Mouse (Mus musculus) fat pad, adult 2 months (tissue): ENCODE measurements around the gene Nup153.

Experiments
- DNase-seq: peaks from one replicate; pipeline ENCODE4 v3.0.0-alpha.2; 2011; ENCODE audit warnings: low read depth, low spot score; ENCODE audit errors: extremely low read depth

Nup153 gene

GRCm38 (mm10) chr13:46729998-46730397 is 2.3 kb upstream of the Nup153 start:
- no peak for DNase-seq

GRCm38 (mm10) chr13:46728411-46728810 is 671 bp upstream of the Nup153 start:
- DNase-seq, result no peak

GRCm38 (mm10) chr13:46727038-46727836 is 503 bp downstream of the Nup153 start:
- DNase-seq, result no peak

GRCm38 (mm10) chr13:46726288-46727037 is 1.3 kb downstream of the Nup153 start:
- no peak for DNase-seq

- DNase-seq, result no peak
Measured at GRCm38 (mm10) chr13:46725227-46725626, 2.5 kb downstream of the Nup153 start.

DNA sequence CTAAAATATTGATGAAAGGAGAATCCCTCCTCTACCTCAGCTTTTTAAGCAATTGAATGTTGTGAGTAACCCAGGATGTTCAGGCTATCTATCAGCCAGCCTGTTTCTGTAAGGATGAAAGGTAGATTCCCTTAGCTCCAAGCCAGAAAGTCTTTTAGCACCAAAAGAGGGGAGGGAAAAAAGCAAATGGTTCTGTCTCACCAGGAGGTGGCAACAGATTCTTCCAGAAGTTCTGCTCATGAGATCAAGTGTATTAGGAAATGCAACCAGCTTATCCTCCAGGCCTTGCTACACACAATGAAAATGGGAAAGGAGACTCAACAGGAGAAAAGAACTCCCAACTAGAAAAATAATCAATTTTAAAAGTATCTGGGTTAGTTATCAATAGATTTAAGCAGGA is 3.4 kb downstream of the Nup153 start:
- DNase-seq, result no peak

GRCm38 (mm10) chr13:46721009-46721408 is 6.7 kb downstream of the Nup153 start:
- no peak for DNase-seq

DNA sequence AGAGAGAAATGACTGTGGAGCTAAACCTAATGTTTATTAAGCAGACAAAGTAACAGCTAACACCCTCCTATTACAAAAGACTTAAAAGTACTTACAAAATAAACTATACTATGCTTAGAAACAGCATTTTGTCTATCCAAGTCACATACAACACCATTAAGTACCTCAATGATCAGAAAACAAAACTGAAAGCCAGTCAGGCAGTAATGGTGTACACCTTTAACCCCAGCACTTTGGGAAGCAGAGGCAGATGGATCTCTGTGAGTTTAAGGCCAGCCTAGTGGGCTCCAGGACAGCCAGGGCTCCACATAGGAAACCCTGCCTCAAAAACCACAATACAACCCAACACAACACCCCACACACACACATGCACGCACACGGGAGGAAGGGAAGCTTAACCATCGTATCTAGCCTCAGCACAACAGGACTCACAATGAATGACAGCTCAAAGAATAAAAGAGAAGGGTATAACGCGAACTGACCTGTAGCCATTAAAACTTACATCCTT is 8.8 kb downstream of the Nup153 start:
- DNase-seq, result no peak

DNA sequence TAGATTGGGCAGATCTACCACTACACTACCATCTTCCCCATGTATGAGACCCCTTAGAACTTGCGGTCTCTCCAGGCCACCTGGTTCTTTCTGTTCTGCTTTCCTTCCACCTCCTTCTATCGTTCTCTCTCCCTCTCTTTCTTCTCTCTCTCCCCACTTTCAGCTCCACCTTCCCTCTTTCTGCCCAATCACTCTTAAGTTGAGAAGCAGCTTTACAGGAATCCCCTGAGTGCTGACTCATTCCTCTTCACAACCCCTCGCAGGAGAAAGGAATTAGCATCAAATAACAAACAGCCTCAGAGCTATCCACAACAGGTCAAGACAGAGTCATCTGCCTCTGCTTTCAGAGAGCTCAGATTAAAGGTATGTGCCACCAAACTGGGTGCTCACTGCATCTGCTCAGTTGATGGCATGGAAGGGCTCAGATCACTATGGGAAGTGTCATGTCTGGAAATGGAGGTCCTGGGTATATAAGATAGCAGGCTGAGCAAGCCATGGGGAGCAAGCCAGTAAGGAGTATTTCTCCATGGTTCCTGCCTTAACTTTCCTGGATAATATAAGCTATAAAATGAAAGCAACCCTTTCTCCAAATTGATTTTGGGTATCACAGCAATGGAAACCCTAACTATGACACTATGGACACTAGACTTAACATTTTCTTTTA is 11.6 kb downstream of the Nup153 start:
- DNase-seq, result no peak

GRCm38 (mm10) chr13:46713486-46713885 is 14.3 kb downstream of the Nup153 start:
- no peak for DNase-seq

DNA sequence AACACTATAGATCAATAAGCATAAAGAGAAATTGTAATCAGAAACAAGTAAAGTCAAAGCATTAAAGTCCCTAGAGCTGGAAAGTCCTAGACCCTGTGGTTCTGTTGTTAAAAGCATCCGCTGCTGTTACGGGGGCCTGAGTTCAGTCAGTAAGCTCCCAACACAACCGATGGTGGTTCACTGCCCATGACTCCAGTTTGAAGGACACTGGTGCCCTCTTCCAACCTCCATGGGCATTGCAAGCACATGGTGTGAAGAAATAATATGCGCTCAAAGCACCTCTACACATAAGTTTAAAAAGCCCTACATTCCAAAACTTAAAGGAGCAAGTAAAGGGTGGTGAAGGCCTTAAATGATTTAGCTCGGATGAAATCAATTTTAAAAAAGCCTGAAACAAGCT is 24.6 kb downstream of the Nup153 start:
- DNase-seq, result no peak

- DNase-seq, result no peak
Measured at GRCm38 (mm10) chr13:46701486-46701885, 26.3 kb downstream of the Nup153 start.

- DNase-seq, result no peak
Measured at GRCm38 (mm10) chr13:46699372-46699771, 28.4 kb downstream of the Nup153 start.

- DNase-seq, result no peak
Measured at GRCm38 (mm10) chr13:46696788-46697187, 31.0 kb downstream of the Nup153 start.

DNA sequence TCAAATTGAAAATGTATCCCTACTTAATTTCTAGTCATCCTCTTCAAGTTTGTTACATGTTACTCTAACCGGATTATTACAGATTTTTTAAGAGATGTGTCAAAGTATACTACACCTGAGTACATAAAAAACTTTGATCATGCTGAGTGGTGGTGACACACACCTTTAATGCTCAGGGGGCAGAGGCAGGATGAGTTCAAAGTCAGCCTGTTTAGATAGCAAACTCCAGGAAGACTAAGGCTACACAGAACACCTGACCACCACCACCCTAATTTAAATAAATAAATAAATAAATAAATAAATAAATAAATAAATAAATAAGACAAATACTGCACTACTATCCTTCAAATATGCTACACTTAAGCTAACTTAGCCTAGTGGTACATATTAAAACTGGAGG is 31.8 kb downstream of the Nup153 start:
- DNase-seq, result no peak

GRCm38 (mm10) chr13:46695296-46695908 is 32.3 kb downstream of the Nup153 start:
- no peak for DNase-seq

DNA sequence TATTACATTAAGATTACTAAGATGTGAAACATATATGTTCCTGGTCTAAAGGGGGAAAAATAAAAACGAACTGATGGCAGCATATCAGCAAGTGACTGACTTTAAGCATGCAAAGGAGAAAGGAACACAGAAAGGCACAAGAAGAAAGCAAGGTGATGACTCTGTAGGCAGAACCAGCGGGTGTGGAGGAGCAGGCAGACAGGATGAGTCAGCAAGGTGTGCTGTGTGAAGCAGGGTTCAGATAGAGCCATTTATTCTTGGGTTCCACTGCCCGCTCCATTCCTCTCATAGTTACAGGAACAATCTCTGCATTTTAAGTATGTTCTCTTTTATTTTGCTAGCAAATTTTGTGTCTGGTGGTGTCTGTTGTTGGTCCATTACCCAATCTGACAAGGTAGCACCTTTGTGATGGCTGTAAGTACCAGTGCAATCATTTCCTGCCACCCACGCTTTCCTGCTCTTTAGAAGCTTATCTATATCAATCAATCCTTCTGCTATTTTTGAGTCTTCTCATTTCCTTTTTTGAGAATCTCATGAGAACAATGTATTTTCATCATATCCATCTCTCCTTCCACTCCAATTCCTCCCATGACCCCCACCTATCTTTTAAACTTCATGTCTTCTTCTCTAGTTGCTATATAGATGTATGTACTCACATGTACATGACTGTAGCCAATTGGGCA is 37.0 kb downstream of the Nup153 start:
- DNase-seq, result no peak

DNA sequence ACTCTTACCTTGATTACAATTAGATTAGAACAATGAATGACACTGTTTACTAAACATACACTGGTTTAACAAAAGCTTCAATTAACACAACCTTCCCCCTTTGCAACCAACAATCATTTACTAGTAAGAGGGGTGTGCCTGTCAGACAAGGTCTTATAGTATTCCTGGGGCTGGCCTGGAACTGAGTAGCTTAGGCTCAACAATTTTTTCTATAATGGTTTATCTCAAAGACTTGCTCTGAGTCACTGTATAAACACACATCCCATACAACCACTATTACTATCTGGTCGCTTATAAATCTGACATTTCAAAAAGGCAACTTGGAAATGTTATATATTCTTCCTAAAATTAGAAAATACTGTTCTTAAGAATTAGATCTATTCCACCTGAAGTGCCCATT is 44.4 kb downstream of the Nup153 start:
- DNase-seq, result no peak

DNA sequence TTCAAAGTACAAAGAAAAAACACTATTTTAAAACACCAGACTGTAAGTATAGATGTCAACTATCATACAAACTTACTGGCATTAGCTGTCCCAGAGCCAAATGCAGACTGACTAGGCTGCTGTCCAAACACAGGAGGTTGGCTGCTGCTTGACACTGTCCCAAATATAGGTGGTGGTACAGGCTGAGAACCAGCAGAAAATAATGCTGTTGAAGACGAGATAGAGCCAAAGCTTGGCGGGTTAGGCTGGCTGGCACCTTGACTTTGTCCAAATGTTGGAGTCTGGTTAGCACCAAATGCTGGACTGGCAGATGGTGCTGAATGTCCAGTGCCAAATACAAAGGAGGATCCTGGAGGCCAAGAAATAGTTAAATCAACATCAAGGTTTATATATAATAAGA is 44.8 kb downstream of the Nup153 start:
- no peak for DNase-seq

- no peak for DNase-seq
Measured at GRCm38 (mm10) chr13:46677721-46678120, 50.0 kb downstream of the Nup153 start.

DNA sequence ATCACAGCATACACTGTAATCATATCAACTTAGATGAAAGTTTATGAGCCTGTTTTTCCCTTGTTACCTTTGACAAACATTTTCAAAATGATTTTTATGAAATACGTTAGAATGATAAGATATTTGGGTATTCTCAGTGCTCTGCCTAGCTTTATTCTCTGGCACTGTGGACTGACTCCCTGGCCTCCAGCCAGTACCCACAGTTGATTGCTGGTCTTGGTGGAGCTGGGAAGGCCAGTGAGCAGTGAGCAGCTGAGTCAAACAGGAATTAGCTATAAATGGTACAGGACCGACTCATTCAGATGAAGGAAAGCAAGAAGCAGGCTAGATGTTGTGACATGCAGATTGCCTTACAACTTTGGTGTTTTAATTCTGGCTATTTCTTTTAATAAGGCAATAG is 53.1 kb downstream of the Nup153 start:
- no peak for DNase-seq
